ENCODE assay signal across 29 mouse cellular contexts in the genomic region with DNA sequence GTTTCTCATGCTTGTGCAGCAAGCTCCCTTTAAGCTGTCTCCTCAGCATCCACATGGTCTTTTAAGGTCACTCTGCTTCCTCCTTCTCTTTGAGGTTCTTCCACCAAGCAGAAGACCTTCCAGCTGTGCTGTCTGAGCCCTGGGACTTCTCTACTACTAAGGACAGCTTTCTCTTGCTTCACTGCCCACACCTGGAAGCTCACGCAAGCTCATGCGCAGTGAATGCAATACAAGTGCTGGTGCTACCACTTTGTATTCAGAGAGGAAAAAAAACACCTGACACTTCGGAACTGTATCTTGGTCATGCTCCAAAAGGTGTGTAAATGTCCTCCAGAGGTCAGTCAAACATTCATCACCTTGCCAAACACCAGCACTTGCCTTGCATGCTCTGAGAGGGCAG.
"Had no signal": no experiment of that assay in that cellular context is flagged by ENCODE, and none has a peak within 500 bp of the region (broad histone marks: within the 10 kb centered on the region; RNA-seq: fewer than 3 reads in every experiment).

No protein-coding gene starts in this region.

- H3K36me3 ChIP-seq: limb, embryonic 10.5 days; limb, embryonic 12.5 days; limb, embryonic 13.5 days; limb, embryonic 15.5 days; liver, embryonic 12.5 days; liver, embryonic 13.5 days; liver, embryonic 15.5 days; lung, embryonic 15.5 days; midbrain, embryonic 10.5 days had no signal

- H3K27me3 ChIP-seq: limb, embryonic 12.5 days; limb, embryonic 13.5 days; limb, embryonic 15.5 days; liver, embryonic 12.5 days; liver, embryonic 13.5 days; liver, embryonic 15.5 days; lung, embryonic 15.5 days; megakaryocyte, embryonic 14.5 days; midbrain, embryonic 12.5 days; midbrain, embryonic 13.5 days; midbrain, embryonic 15.5 days had no signal

- H3K4me2 ChIP-seq: limb, embryonic 12.5 days; limb, embryonic 13.5 days; limb, embryonic 15.5 days; liver, embryonic 11.5 days; liver, embryonic 12.5 days; liver, embryonic 13.5 days; liver, embryonic 15.5 days; lung, embryonic 14.5 days; lung, embryonic 15.5 days; midbrain, embryonic 11.5 days; midbrain, embryonic 12.5 days; midbrain, embryonic 13.5 days; midbrain, embryonic 15.5 days had no signal

- H3K4me3 ChIP-seq: limb, embryonic 10.5 days; limb, embryonic 12.5 days; limb, embryonic 13.5 days; limb, embryonic 15.5 days; liver, embryonic 12.5 days; liver, embryonic 13.5 days; liver, embryonic 15.5 days; lung, embryonic 15.5 days; megakaryocyte, embryonic 14.5 days; midbrain, embryonic 10.5 days; midbrain, embryonic 12.5 days; midbrain, embryonic 13.5 days; midbrain, embryonic 15.5 days; myocyte had no signal

- H3K27ac ChIP-seq: limb, embryonic 10.5 days; limb, embryonic 12.5 days; limb, embryonic 13.5 days; limb, embryonic 15.5 days; liver, embryonic 12.5 days; liver, embryonic 13.5 days; liver, embryonic 14.5 days; liver, embryonic 15.5 days; lung, embryonic 15.5 days; macrophage; midbrain, embryonic 10.5 days; midbrain, embryonic 12.5 days; midbrain, embryonic 13.5 days; midbrain, embryonic 15.5 days had no signal

- H3K9me3 ChIP-seq: limb, embryonic 10.5 days; limb, embryonic 12.5 days; limb, embryonic 13.5 days; limb, embryonic 15.5 days; liver, embryonic 12.5 days; liver, embryonic 13.5 days; liver, embryonic 15.5 days; lung, embryonic 15.5 days; midbrain, embryonic 10.5 days; midbrain, embryonic 12.5 days; midbrain, embryonic 13.5 days; midbrain, embryonic 15.5 days had no signal

- DNase-seq: left cerebral cortex, postnatal 4 days; liver; liver, embryonic 13.5 days; liver, postnatal 0 days; lung, adult 18-20 months; lung, adult 2 months; lung, embryonic 14.5 days; lung, postnatal 10 days; lung, postnatal 14 days; lung, postnatal 36 days; lung, postnatal 4 days; midbrain, embryonic 14.5 days had no signal

- H3K9ac ChIP-seq: limb, embryonic 12.5 days; limb, embryonic 13.5 days; limb, embryonic 15.5 days; liver, embryonic 12.5 days; liver, embryonic 13.5 days; liver, embryonic 14.5 days; liver, embryonic 15.5 days; liver, postnatal 0 days; lung, embryonic 14.5 days; lung, embryonic 15.5 days; midbrain, embryonic 12.5 days; midbrain, embryonic 13.5 days; midbrain, embryonic 15.5 days had no signal

- H3K4me1 ChIP-seq: limb, embryonic 10.5 days; limb, embryonic 12.5 days; limb, embryonic 13.5 days; limb, embryonic 15.5 days; liver, embryonic 12.5 days; liver, embryonic 13.5 days; liver, embryonic 15.5 days; lung, embryonic 15.5 days; megakaryocyte, embryonic 14.5 days; midbrain, embryonic 10.5 days; midbrain, embryonic 12.5 days; midbrain, embryonic 13.5 days; midbrain, embryonic 15.5 days had no signal
